Mouse (Mus musculus) brain, embryonic 14.5 days (tissue): ENCODE results near the gene Dnah2.

Experiments used
- CTCF ChIP-seq: fragments of 200-500 bp; IDR thresholded peaks from 2 replicates; pipeline ENCODE4 v1.5.1; 2012; ENCODE audit warnings: inconsistent platforms, mild to moderate bottlenecking, moderate library complexity, borderline replicate concordance; ENCODE audit not compliant: insufficient read depth, insufficient read length; ENCODE audit errors: extremely low read depth
- POLR2A ChIP-seq: fragments of 200-500 bp; IDR thresholded peaks from 2 replicates; pipeline ENCODE4 v1.6.1; 2012; ENCODE audit warnings: mild to moderate bottlenecking, inconsistent platforms, borderline replicate concordance; ENCODE audit not compliant: poor library complexity, insufficient read depth, insufficient read length, severe bottlenecking; ENCODE audit errors: extremely low read depth

DNA sequence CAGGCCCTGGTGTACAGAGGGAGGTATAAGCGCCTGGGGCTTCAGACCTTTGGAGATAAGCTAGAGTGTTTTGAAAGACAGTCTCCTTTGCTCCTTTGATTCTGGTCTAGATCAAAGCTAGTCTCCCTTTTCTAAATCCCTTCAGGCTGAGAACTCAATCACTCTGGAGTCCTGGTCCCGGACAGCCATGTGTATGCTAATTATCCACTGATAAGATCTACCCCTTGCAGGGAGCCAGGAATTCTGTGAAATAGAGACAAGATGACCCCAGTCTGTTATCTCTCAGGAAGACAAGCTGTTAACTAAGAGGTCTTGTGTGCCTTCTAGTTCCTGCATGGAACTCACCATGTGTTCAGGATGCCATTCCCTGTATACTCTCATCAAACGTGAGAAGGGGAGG lies 111.6 kb downstream of the Dnah2 start:
- TF ChIP-seq CTCF (no peak), POLR2A (no peak)
